Mouse (Mus musculus): ENCODE data around the gene Arl6ip1. TPM values are rescaled to one million over a fixed set of nuclear protein-coding genes. Genes with fewer than 3 reads are reported as not detected.

Gene Arl6ip1
- polyA plus RNA-seq, 2 experiments from 2014 or later, result 637 to 665 TPM

- ATAC-seq, result no peak
Measured at GRCm38 (mm10) chr7:118116787-118117538, 12.5 kb downstream of the Arl6ip1 start.

GRCm38 (mm10) chr7:118115877-118116568, 13.4 kb downstream of the Arl6ip1 start, which contains the start of gene Rps15a:
Gene Rps15a (minus strand): TSS chr7:118116188.
- ATAC-seq, result peak; percentile 78

GRCm38 (mm10) chr7:118115533-118115876, 14.0 kb downstream of the Arl6ip1 start:
- no peak for ATAC-seq

GRCm38 (mm10) chr7:118113541-118114297, 15.7 kb downstream of the Arl6ip1 start:
- ATAC-seq, result no peak

GRCm38 (mm10) chr7:118111128-118111527, 18.3 kb downstream of the Arl6ip1 start:
- ATAC-seq, result no peak

- ATAC-seq, result no peak
Measured at GRCm38 (mm10) chr7:118107671-118108070, 21.8 kb downstream of the Arl6ip1 start.

- ATAC-seq, result peak; percentile 14
Measured at GRCm38 (mm10) chr7:118104458-118105052, 24.9 kb downstream of the Arl6ip1 start.

- no peak for ATAC-seq
Measured at GRCm38 (mm10) chr7:118103462-118104379, 25.7 kb downstream of the Arl6ip1 start.

- no peak for ATAC-seq
Measured at GRCm38 (mm10) chr7:118102678-118103461, 26.6 kb downstream of the Arl6ip1 start.

- peak; percentile 76 for ATAC-seq
Measured at GRCm38 (mm10) chr7:118102231-118102630, 27.2 kb downstream of the Arl6ip1 start.

GRCm38 (mm10) chr7:118097615-118098014, 31.8 kb downstream of the Arl6ip1 start:
- no peak for ATAC-seq

- ATAC-seq, result peak; percentile 70
Measured at GRCm38 (mm10) chr7:118079987-118080386, 49.5 kb downstream of the Arl6ip1 start.

GRCm38 (mm10) chr7:118079097-118079496, 50.4 kb downstream of the Arl6ip1 start:
- no peak for ATAC-seq

Other genes starting within 250 kb of the Arl6ip1 start
- 1,000 to 10,000 TPM; 1,509 to 3,003 TPM for gene Rps15a, start 13.5 kb downstream of the Arl6ip1 start, polyA plus RNA-seq (2017; shearing (Covaris generic))
- gene Smg1, start 114.0 kb upstream of the Arl6ip1 start, polyA plus RNA-seq (2017; shearing (Covaris generic)), result 10 to 100 TPM; 30.2 to 44.0 TPM